Mouse (Mus musculus) gastrocnemius, postnatal 14 days (tissue): ENCODE data around the gene Mcpt9. TPM values are rescaled to one million over a fixed set of nuclear protein-coding genes. Genes with fewer than 3 reads are reported as not detected.
"Not testable (repeated sequence)": the region's sequence is repeated elsewhere in the genome, so short reads cannot be mapped to it uniquely, and the experiment has no call there.

Source experiments
- DNase-seq: peaks from one replicate; pipeline ENCODE4 v3.0.0; 2021; ENCODE audit warnings: mixed read lengths
- intact Hi-C: fragments of 180-260 bp; cut with DNase I; formaldehyde crosslinking; loops from one replicate; pipeline ENCODE4 v1.15.1; 2025; ENCODE audit warnings: low total_unique reads
- long read RNA-seq, 2 experiments: library from polyadenylated mRNA; stranded (forward); transcript quantifications; one replicate each; pipeline ENCODE4 v2.0.0; 2021
- total RNA-seq, 2 experiments: library from RNA; stranded (reverse); gene quantifications; 2 replicates each; pipeline ENCODE4 v1.2.3; 2021

Gene Mcpt9
- not detected for total RNA-seq
- long read RNA-seq, experiment 1, result 0 reads
- long read RNA-seq, experiment 2, result 0 reads

GRCm38 (mm10) chr14:56030395-56030794 lies at the start of gene Mcpt9:
TSS of gene Mcpt9 (minus strand) at chr14:56030495.
- DNase-seq, intact Hi-C loops: not testable (repeated sequence)

GRCm38 (mm10) chr14:56062213-56062612 lies 31.9 kb upstream of the Mcpt9 start, which contains the start of gene Mcpt4:
TSS of gene Mcpt4 (minus strand) at chr14:56062313.
- intact Hi-C loops, DNase-seq: not testable (repeated sequence)

GRCm38 (mm10) chr14:56057722-56058121 lies 27.4 kb upstream of the Mcpt9 start:
- intact Hi-C loops, result no loop called here
- DNase-seq, result no peak

- intact Hi-C loops, result no loop called here
- DNase-seq, result no peak
Observed at GRCm38 (mm10) chr14:56055408-56055807, 25.1 kb upstream of the Mcpt9 start.

- intact Hi-C loops, DNase-seq: not testable (repeated sequence)
Observed at GRCm38 (mm10) chr14:56041792-56042191, 11.5 kb upstream of the Mcpt9 start, which contains the start of gene Mcpt2. TSS of gene Mcpt2 (plus strand) at chr14:56042041.

GRCm38 (mm10) chr14:56034433-56034832 lies 4.1 kb upstream of the Mcpt9 start:
- intact Hi-C loops, result no loop called here
- no peak for DNase-seq

GRCm38 (mm10) chr14:56021305-56021704 lies 9.0 kb downstream of the Mcpt9 start:
- DNase-seq, intact Hi-C loops: not testable (repeated sequence)

GRCm38 (mm10) chr14:56019446-56019845 lies 10.8 kb downstream of the Mcpt9 start:
- no peak for DNase-seq
- intact Hi-C loops, result no loop called here

GRCm38 (mm10) chr14:56017671-56018070 lies 12.6 kb downstream of the Mcpt9 start, which contains the start of gene Mcpt1:
TSS of gene Mcpt1 (plus strand) at chr14:56017971.
- DNase-seq, intact Hi-C loops: not testable (repeated sequence)

GRCm38 (mm10) chr14:56013924-56014323 lies 16.4 kb downstream of the Mcpt9 start:
- intact Hi-C loops, result no loop called here
- DNase-seq, result no peak

GRCm38 (mm10) chr14:56013147-56013546 lies 17.1 kb downstream of the Mcpt9 start:
- no peak for DNase-seq
- intact Hi-C loops, result no loop called here

GRCm38 (mm10) chr14:55987464-55987863 lies 42.8 kb downstream of the Mcpt9 start:
- not testable (repeated sequence) for DNase-seq

More at GRCm38 (mm10) chr14:55987464-55987863, 42.8 kb downstream of the Mcpt9 start:
- intact Hi-C loops, result not testable (repeated sequence)

Other genes with a start within 250 kb of the Mcpt9 start
- gene Adcy4, start 246.4 kb downstream of the Mcpt9 start, total RNA-seq, result 1 to 10 TPM; 7.1 to 8.6 TPM
- gene Ripk3, start 241.6 kb downstream of the Mcpt9 start, total RNA-seq, result 1 to 10 TPM; 2.4 to 2.6 TPM
- 1 to 10 TPM; 7.4 to 7.5 TPM for gene Nfatc4, start 207.4 kb downstream of the Mcpt9 start, total RNA-seq
- gene Nynrin, start 176.5 kb downstream of the Mcpt9 start, total RNA-seq, result 1 to 10 TPM; 7.2 to 7.5 TPM
- gene Cbln3, start 146.1 kb downstream of the Mcpt9 start, total RNA-seq, result under 1 TPM; 0.11 to 0.12 TPM
- gene Khnyn, start 145.5 kb downstream of the Mcpt9 start, total RNA-seq, result 1 to 10 TPM; 7.1 to 8.2 TPM
- 10 to 100 TPM; 82.6 to 85.7 TPM for gene Sdr39u1, start 130.2 kb downstream of the Mcpt9 start, total RNA-seq
- gene Cma1, start 85.8 kb downstream of the Mcpt9 start, total RNA-seq, result 1 to 10 TPM; 7.6 to 9.9 TPM
- gene Cma2, start 79.5 kb downstream of the Mcpt9 start, total RNA-seq, result under 1 TPM in 1 of 2 experiments, not detected in 1; 0.57 TPM
- gene Mcpt1, start 12.5 kb downstream of the Mcpt9 start, total RNA-seq, result not detected
- gene Mcpt2, start 11.5 kb upstream of the Mcpt9 start, total RNA-seq, result not detected
- 1 to 10 TPM; 4.4 to 7.0 TPM for gene Mcpt4, start 31.8 kb upstream of the Mcpt9 start, total RNA-seq
- gene Mcpt8, start 54.8 kb upstream of the Mcpt9 start, total RNA-seq, result not detected
- not detected for gene Ctsg, start 72.1 kb upstream of the Mcpt9 start, total RNA-seq
- not detected for gene Gzme, start 90.1 kb upstream of the Mcpt9 start, total RNA-seq
- gene Gzmd, start 102.1 kb upstream of the Mcpt9 start, total RNA-seq, result not detected
- not detected for gene Gzmg, start 129.1 kb upstream of the Mcpt9 start, total RNA-seq
- gene Gzmn, start 144.1 kb upstream of the Mcpt9 start, total RNA-seq, result not detected
- gene Gzmf, start 180.9 kb upstream of the Mcpt9 start, total RNA-seq, result not detected
- gene Gzmc, start 204.2 kb upstream of the Mcpt9 start, total RNA-seq, result not detected
- not detected for gene Gzmb, start 231.8 kb upstream of the Mcpt9 start, total RNA-seq